Mouse (Mus musculus) A20 (cell line): Measurements from ENCODE around the gene Kcnmb4.

Experiments used
- DNase-seq: peaks from one replicate; pipeline ENCODE4 v3.0.0-alpha.2; 2011; ENCODE audit warnings: low read depth, low spot score

The Kcnmb4 gene

GRCm38 (mm10) chr10:116473759-116474549 is at the start of gene Kcnmb4:
TSS of gene Kcnmb4 (minus strand) at chr10:116473878.
- DNase-seq: peak; percentile 53

DNA sequence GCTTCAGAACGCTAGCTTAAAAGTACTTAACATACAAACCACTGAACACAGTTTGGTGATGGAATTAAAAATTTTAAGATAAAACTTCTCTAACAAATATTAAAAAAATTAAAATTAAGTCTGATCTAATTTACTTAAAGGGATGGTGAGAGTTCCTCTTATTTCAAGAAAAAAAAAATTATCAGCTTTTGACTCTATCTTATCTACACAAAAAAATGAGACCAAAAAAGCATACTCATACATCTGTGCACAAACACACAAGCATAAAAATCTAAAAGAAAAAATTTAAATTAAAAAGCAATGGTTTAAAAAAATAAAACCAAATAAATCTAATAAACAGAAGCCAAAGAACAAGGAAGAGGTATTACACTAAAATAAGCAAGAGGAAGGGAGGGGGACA is 45.9 kb upstream of the Kcnmb4 start:
- no peak for DNase-seq

GRCm38 (mm10) chr10:116515590-116515989 is 41.9 kb upstream of the Kcnmb4 start:
- DNase-seq: no peak

DNA sequence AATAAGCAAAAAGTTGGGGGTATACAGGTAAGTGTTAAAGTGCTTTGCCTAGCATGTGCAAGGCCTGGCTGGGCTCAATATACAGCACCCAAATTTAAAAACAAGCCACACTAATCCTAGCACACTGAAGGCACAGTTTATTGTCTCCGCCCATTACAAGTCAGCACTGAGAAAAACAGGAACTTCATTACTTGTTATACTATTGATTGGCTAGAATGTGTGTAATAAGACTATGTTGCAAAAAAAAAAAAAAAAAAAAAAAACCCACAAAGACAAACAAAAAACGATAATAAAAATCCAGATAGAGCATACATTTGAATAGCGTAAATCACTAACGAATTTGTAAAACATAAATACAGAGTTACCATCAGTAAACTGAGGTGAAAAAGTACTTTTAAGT is 41.5 kb upstream of the Kcnmb4 start:
- no peak for DNase-seq

DNA sequence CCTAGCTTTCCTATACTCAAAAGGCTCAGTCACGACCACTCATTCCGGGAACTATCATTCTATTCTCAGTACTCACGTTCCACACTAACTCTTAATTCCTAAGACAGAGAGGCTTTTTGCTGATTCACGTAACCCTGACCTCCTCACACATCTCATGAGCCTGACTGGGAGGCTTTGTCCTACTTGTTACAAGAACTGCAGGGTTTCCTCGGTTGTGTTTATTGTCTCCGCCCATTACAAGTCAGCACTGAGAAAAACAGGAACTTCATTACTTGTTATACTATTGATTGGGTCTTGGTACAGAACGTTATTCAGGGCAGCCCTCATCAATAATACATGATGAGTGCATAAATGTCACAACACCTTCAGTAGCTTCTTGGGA is 39.6 kb upstream of the Kcnmb4 start:
- DNase-seq: no peak

- DNase-seq: no peak
Measured at GRCm38 (mm10) chr10:116512521-116513253, 39.0 kb upstream of the Kcnmb4 start.

DNA sequence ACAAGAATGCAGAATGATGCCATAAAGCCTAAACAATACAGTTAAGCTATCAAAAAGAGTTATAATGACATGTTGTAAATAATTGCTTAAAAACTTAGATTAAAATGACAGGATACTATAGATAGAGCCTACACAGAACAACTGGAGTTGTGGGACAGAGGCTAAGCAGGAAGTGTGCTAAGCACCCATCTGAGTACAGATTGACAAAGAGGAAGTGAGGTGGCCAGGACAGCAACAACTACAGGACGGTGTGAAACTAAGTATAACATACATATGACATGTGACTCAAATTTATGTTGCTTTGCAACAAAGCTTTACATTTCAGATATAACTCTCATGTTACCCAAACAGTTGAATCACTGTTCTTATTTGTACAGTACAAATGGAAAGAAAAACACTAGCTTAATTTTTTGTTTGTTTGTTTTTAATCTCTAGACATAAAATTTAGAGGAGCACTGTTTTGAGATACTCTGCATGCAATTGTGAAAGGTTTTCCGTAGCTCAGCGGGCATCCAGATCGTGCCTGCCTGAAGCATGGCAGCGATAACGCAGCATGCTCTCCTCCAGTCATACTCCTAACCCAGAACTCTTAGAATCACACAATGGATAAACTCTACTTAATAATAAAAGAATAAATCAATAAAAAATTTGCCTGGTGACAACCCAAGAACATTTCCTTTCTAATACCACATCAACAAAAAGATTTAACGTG is 31.8 kb upstream of the Kcnmb4 start:
- peak; percentile 65 for DNase-seq

- no peak for DNase-seq
Measured at GRCm38 (mm10) chr10:116492768-116493167, 19.1 kb upstream of the Kcnmb4 start.

- peak; percentile 60 for DNase-seq
Measured at GRCm38 (mm10) chr10:116486895-116487747, 13.4 kb upstream of the Kcnmb4 start.

GRCm38 (mm10) chr10:116481917-116482316 is 8.2 kb upstream of the Kcnmb4 start:
- DNase-seq: no peak

GRCm38 (mm10) chr10:116480988-116481387 is 7.3 kb upstream of the Kcnmb4 start:
- no peak for DNase-seq

GRCm38 (mm10) chr10:116476559-116476958 is 2.9 kb upstream of the Kcnmb4 start:
- DNase-seq: peak; percentile 48

GRCm38 (mm10) chr10:116475725-116476124 is 2.0 kb upstream of the Kcnmb4 start:
- peak; percentile 73 for DNase-seq

GRCm38 (mm10) chr10:116473071-116473758 is 463 bp downstream of the Kcnmb4 start:
- DNase-seq: peak; percentile 52

GRCm38 (mm10) chr10:116472579-116472978 is 1.1 kb downstream of the Kcnmb4 start:
- no peak for DNase-seq

- no peak for DNase-seq
Measured at GRCm38 (mm10) chr10:116470306-116470925, 3.3 kb downstream of the Kcnmb4 start.

GRCm38 (mm10) chr10:116468094-116468493 is 5.6 kb downstream of the Kcnmb4 start:
- no peak for DNase-seq

GRCm38 (mm10) chr10:116463753-116464345 is 9.8 kb downstream of the Kcnmb4 start:
- peak; percentile 80 for DNase-seq

GRCm38 (mm10) chr10:116461443-116461842 is 12.2 kb downstream of the Kcnmb4 start:
- DNase-seq: no peak

DNA sequence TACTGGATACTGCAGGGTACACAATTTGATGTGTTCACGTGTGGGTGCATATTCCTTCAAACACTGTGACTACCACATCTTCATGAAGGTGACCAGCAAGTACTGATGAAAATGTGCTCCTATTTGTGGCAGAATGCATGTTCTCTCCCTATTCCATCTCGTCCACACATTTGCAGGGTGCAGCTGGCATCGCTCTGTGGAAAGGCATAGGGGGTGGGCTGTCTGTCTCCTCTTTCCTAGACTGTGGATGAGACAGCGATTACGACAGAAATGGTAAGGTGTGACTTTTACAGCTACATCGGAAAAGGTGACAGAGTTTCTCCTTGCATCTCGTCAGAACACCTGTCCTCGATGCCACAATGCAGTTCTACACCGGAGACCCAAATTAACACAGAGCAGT is 14.9 kb downstream of the Kcnmb4 start:
- DNase-seq: no peak
